Mouse (Mus musculus): Measurements from ENCODE around the gene Psmb7.

GRCm38 (mm10) chr2:38621610-38622021, 22.3 kb downstream of the Psmb7 start:
- TF ChIP-seq POLR2A (IDR thresholded peaks at IDR 0.05; ENCODE audit: low read depth, low read length) = no peak
- no peak for TF ChIP-seq CTCF (IDR thresholded peaks at IDR 0.05; ENCODE audit: extremely low read depth, insufficient read length, insufficient replicate concordance, low read depth, low read length)

Measured in small intestine, adult 2 months (tissue).